Comparison of ENCODE assay signal across 19 mouse cellular contexts in genomic region chr12:5572831-5573230, GRCm38 (mm10).
DNase-seq lines count a peak whose midpoint lies in the region; TF ChIP-seq lines count a peak whose summit lies in the region.
"Had no signal": no experiment of that assay in that cellular context is flagged by ENCODE, and none has a peak within 500 bp of the region (broad histone marks: within the 10 kb centered on the region; RNA-seq: fewer than 3 reads in every experiment).

No protein-coding gene starts in this region.

- H3K27ac ChIP-seq in heart, adult 2 months: no peak overlapping the region
- H3K27ac ChIP-seq: embryonic facial prominence, embryonic 15.5 days; forebrain, embryonic 12.5 days; hindbrain, embryonic 14.5 days; limb, embryonic 13.5 days; neural tube, embryonic 15.5 days; stomach, postnatal 0 days had no signal

- DNase-seq in heart, adult 11 months: peak; percentile 84
- DNase-seq in heart, adult 2 months: no peak
- peak; percentile 17 to 23 for DNase-seq in frontal cortex, postnatal 10 days (ENCODE audit: low spot score in 2 of 2)
- peak; percentile 29 for DNase-seq in layer of hippocampus, adult 9-11 months
- DNase-seq in right cerebral cortex, postnatal 25 days: peak; percentile 35
- DNase-seq in ovary, postnatal 14 days (ENCODE audit: low spot score): no peak
- DNase-seq in embryo, embryonic 10 days (ENCODE audit: low spot score): no peak
- no peak for DNase-seq in kidney, adult 9 months
- DNase-seq: adrenal gland, postnatal 25 days; B cell, adult 2 months; cerebellum, postnatal 36 days; kidney, postnatal 36 days; lung, adult 18-20 months had no signal

- no peaks in the 10 kb centered on the region for H3K4me1 ChIP-seq in heart, adult 2 months (ENCODE audit: control insufficient read depth, insufficient read depth, low read length)
- H3K4me1 ChIP-seq: embryonic facial prominence, embryonic 15.5 days; forebrain, embryonic 12.5 days; limb, embryonic 13.5 days; neural tube, embryonic 15.5 days had no signal

- no peaks in the 10 kb centered on the region for H3K36me3 ChIP-seq in heart, adult 2 months (ENCODE audit: control insufficient read depth, insufficient read depth, low read length)
- H3K36me3 ChIP-seq: embryonic facial prominence, embryonic 15.5 days; forebrain, embryonic 12.5 days; limb, embryonic 13.5 days; neural tube, embryonic 15.5 days had no signal

- H3K9ac ChIP-seq in heart, adult 2 months (ENCODE audit: low read depth, low read length): no peak overlapping the region
- H3K9ac ChIP-seq: embryonic facial prominence, embryonic 15.5 days; forebrain, embryonic 12.5 days; hindbrain, embryonic 14.5 days; limb, embryonic 13.5 days; neural tube, embryonic 15.5 days had no signal

- no peaks in the 10 kb centered on the region for H3K79me2 ChIP-seq in heart, adult 2 months (replicated peaks; ENCODE audit: control insufficient read depth, insufficient read depth, low read length)

- H3K27me3 ChIP-seq in heart, adult 2 months (ENCODE audit: control insufficient read depth, insufficient read depth, low read length): no peaks in the 10 kb centered on the region
- H3K27me3 ChIP-seq: embryonic facial prominence, embryonic 15.5 days; forebrain, embryonic 12.5 days; limb, embryonic 13.5 days; neural tube, embryonic 15.5 days had no signal

- TF ChIP-seq POLR2A in heart, adult 2 months (IDR thresholded peaks at IDR 0.05; ENCODE audit: insufficient read depth, low read depth, low read length): no peak

- no peak for TF ChIP-seq CTCF in heart, adult 2 months (IDR thresholded peaks at IDR 0.05)

- H3K4me3 ChIP-seq in heart, adult 2 months: no peak overlapping the region
- H3K4me3 ChIP-seq: embryonic facial prominence, embryonic 15.5 days; forebrain, embryonic 12.5 days; limb, embryonic 13.5 days; neural tube, embryonic 15.5 days had no signal

- WGBS in heart, adult 2 months: 45% methylated on average over 6 of the region's 6 CpGs

- intact Hi-C loops in heart, adult 2 months (cut with DNase I): no loop called here

- TF ChIP-seq EP300 in heart, adult 2 months (IDR thresholded peaks at IDR 0.05; ENCODE audit: insufficient read depth, low read depth, low read length): no peak

Comparison
In these comparisons a context has a peak if more than half of its experiments do, and no peak if none do; other contexts are left out.
1. DNase-seq: peak in heart, adult 11 months (single experiment), frontal cortex, postnatal 10 days (2 of 2), layer of hippocampus, adult 9-11 months (single experiment) and right cerebral cortex, postnatal 25 days (single experiment); none in heart, adult 2 months (0 of 2), ovary, postnatal 14 days (single experiment), embryo, embryonic 10 days (single experiment) and kidney, adult 9 months (single experiment).